Mouse (Mus musculus): Measurements from ENCODE around the gene Dcaf5.

Dcaf5 gene

GRCm38 (mm10) chr12:80330819-80331218, 105.6 kb downstream of the Dcaf5 start:
- no peak for DNase-seq

GRCm38 (mm10) chr12:80329641-80330040, 106.8 kb downstream of the Dcaf5 start:
- DNase-seq, result no peak

- DNase-seq, result no peak
Observed at GRCm38 (mm10) chr12:80326047-80326446, 110.4 kb downstream of the Dcaf5 start.

- no peak for DNase-seq
Observed at GRCm38 (mm10) chr12:80324785-80325131, 111.6 kb downstream of the Dcaf5 start.

- DNase-seq, result no peak
Observed at GRCm38 (mm10) chr12:80324051-80324784, 112.2 kb downstream of the Dcaf5 start.

- DNase-seq, result no peak
Observed at GRCm38 (mm10) chr12:80323371-80324050, 112.9 kb downstream of the Dcaf5 start.

- no peak for DNase-seq
Observed at GRCm38 (mm10) chr12:80322494-80322893, 113.9 kb downstream of the Dcaf5 start.

- no peak for DNase-seq
Observed at GRCm38 (mm10) chr12:80319062-80319461, 117.3 kb downstream of the Dcaf5 start.

- no peak for DNase-seq
Observed at GRCm38 (mm10) chr12:80315321-80315720, 121.1 kb downstream of the Dcaf5 start.

GRCm38 (mm10) chr12:80311959-80312669, 124.3 kb downstream of the Dcaf5 start:
- no peak for DNase-seq

GRCm38 (mm10) chr12:80307556-80307955, 128.8 kb downstream of the Dcaf5 start:
- DNase-seq, result no peak

GRCm38 (mm10) chr12:80304518-80304917, 131.9 kb downstream of the Dcaf5 start:
- DNase-seq, result no peak

GRCm38 (mm10) chr12:80300833-80301456, 135.5 kb downstream of the Dcaf5 start:
- no peak for DNase-seq

- DNase-seq, result no peak
Observed at GRCm38 (mm10) chr12:80298714-80299113, 137.7 kb downstream of the Dcaf5 start.

- no peak for DNase-seq
Observed at GRCm38 (mm10) chr12:80291895-80292435, 144.4 kb downstream of the Dcaf5 start.

- DNase-seq, result no peak
Observed at GRCm38 (mm10) chr12:80290964-80291363, 145.4 kb downstream of the Dcaf5 start.

- no peak for DNase-seq
Observed at GRCm38 (mm10) chr12:80290483-80290882, 145.9 kb downstream of the Dcaf5 start.

- DNase-seq, result no peak
Observed at GRCm38 (mm10) chr12:80289722-80290121, 146.7 kb downstream of the Dcaf5 start.

GRCm38 (mm10) chr12:80285890-80286289, 150.5 kb downstream of the Dcaf5 start:
- DNase-seq, result no peak
